Mouse (Mus musculus) adrenal gland, postnatal 0 days (tissue): ENCODE results near the gene Cdk2ap2. TPM values are rescaled to one million over a fixed set of nuclear protein-coding genes. Genes with fewer than 3 reads are reported as not detected.

Experiments
- polyA plus RNA-seq: library from polyadenylated mRNA; unstranded; fragments of >200 nt; fragmentation: Nextera tagmentation; extraction: Ambion mirVana; gene quantifications from 2 replicates; pipeline ENCODE4 v1.2.1, GENCODE M21; 2015

The Cdk2ap2 gene
- polyA plus RNA-seq = 66.6 and 102 TPM in 2 replicates

GRCm38 (mm10) chr19:4096642-4097440 is at the start of gene Cdk2ap2:
Gene Cdk2ap2, plus strand, starts transcription at chr19:4097182.

GRCm38 (mm10) chr19:4059069-4059740 is 37.8 kb upstream of the Cdk2ap2 start, which contains the start of gene Gstp3:
Gene Gstp3, minus strand, starts transcription at chr19:4059569.

GRCm38 (mm10) chr19:4081394-4081793 is 15.6 kb upstream of the Cdk2ap2 start, which contains the start of gene Cabp2:
Gene Cabp2, plus strand, starts transcription at chr19:4081578.

GRCm38 (mm10) chr19:4099837-4100717 is 3.1 kb downstream of the Cdk2ap2 start, which contains the start of gene Pitpnm1:
Gene Pitpnm1, plus strand, starts transcription at chr19:4099998.

GRCm38 (mm10) chr19:4125741-4126696 is 29.0 kb downstream of the Cdk2ap2 start, which contains the start of gene Aip:
Gene Aip, minus strand, starts transcription at chr19:4125858.

GRCm38 (mm10) chr19:4139446-4139845 is 42.5 kb downstream of the Cdk2ap2 start, which contains the start of gene Gpr152:
Gene Gpr152, plus strand, starts transcription at chr19:4139787.

GRCm38 (mm10) chr19:4143759-4144268 is 46.8 kb downstream of the Cdk2ap2 start, which contains the start of gene Cabp4:
Gene Cabp4, minus strand, starts transcription at chr19:4144033.

GRCm38 (mm10) chr19:4148491-4148806 is 51.5 kb downstream of the Cdk2ap2 start, which contains the start of gene Coro1b:
Gene Coro1b, plus strand, starts transcription at chr19:4148619.

Other genes with a start within 250 kb of the Cdk2ap2 start
- 22.5 and 45.6 TPM in 2 replicates for gene Chka, start 245.4 kb upstream of the Cdk2ap2 start, polyA plus RNA-seq
- 25.1 and 40.7 TPM in 2 replicates for gene Tcirg1, start 190.0 kb upstream of the Cdk2ap2 start, polyA plus RNA-seq
- 485 and 531 TPM in 2 replicates for gene Ndufs8, start 184.4 kb upstream of the Cdk2ap2 start, polyA plus RNA-seq
- gene Aldh3b1, start 167.4 kb upstream of the Cdk2ap2 start, polyA plus RNA-seq = 81.3 and 172 TPM in 2 replicates
- gene Unc93b1, start 162.0 kb upstream of the Cdk2ap2 start, polyA plus RNA-seq = 35.9 and 57.3 TPM in 2 replicates
- 0.09 TPM in 1 of 2 replicates, not detected in the other for gene Aldh3b3, start 138.5 kb upstream of the Cdk2ap2 start, polyA plus RNA-seq
- gene Aldh3b2, start 124.9 kb upstream of the Cdk2ap2 start, polyA plus RNA-seq = 0.28 and 0.51 TPM in 2 replicates
- gene Acy3, start 110.6 kb upstream of the Cdk2ap2 start, polyA plus RNA-seq = 19.0 and 38.9 TPM in 2 replicates
- not detected in 2 replicates for gene Tbx10, start 104.4 kb upstream of the Cdk2ap2 start, polyA plus RNA-seq
- gene Nudt8, start 96.6 kb upstream of the Cdk2ap2 start, polyA plus RNA-seq = 47.5 and 51.7 TPM in 2 replicates
- gene Gm49405, start 96.6 kb upstream of the Cdk2ap2 start, polyA plus RNA-seq = 0.63 and 1.1 TPM in 2 replicates
- gene Doc2g, start 93.9 kb upstream of the Cdk2ap2 start, polyA plus RNA-seq = 1.3 and 1.9 TPM in 2 replicates
- 157 and 202 TPM in 2 replicates for gene Ndufv1, start 84.4 kb upstream of the Cdk2ap2 start, polyA plus RNA-seq
- 407 and 489 TPM in 2 replicates for gene Gstp1, start 59.2 kb upstream of the Cdk2ap2 start, polyA plus RNA-seq
- gene Gstp2, start 51.2 kb upstream of the Cdk2ap2 start, polyA plus RNA-seq = 6.0 and 9.7 TPM in 2 replicates
- 3.0 and 3.5 TPM in 2 replicates for gene Gstp3, start 37.6 kb upstream of the Cdk2ap2 start, polyA plus RNA-seq
- gene Cabp2, start 15.6 kb upstream of the Cdk2ap2 start, polyA plus RNA-seq = not detected in 2 replicates
- gene Pitpnm1, start 2.8 kb downstream of the Cdk2ap2 start, polyA plus RNA-seq = 12.9 and 14.0 TPM in 2 replicates
- 78.0 and 102 TPM in 2 replicates for gene Aip, start 28.7 kb downstream of the Cdk2ap2 start, polyA plus RNA-seq
- gene Gpr152, start 42.6 kb downstream of the Cdk2ap2 start, polyA plus RNA-seq = not detected in 2 replicates
- gene Cabp4, start 46.9 kb downstream of the Cdk2ap2 start, polyA plus RNA-seq = 0.03 and 0.06 TPM in 2 replicates
- 169 and 210 TPM in 2 replicates for gene Coro1b, start 51.4 kb downstream of the Cdk2ap2 start, polyA plus RNA-seq
- gene Ptprcap, start 56.4 kb downstream of the Cdk2ap2 start, polyA plus RNA-seq = 2.5 and 4.9 TPM in 2 replicates
- 30.3 and 45.3 TPM in 2 replicates for gene Rps6kb2, start 66.2 kb downstream of the Cdk2ap2 start, polyA plus RNA-seq
- 3.3 and 4.0 TPM in 2 replicates for gene Carns1, start 78.3 kb downstream of the Cdk2ap2 start, polyA plus RNA-seq
- gene Tbc1d10c, start 94.1 kb downstream of the Cdk2ap2 start, polyA plus RNA-seq = 3.2 and 4.0 TPM in 2 replicates
- gene Ppp1ca, start 94.9 kb downstream of the Cdk2ap2 start, polyA plus RNA-seq = 713 and 730 TPM in 2 replicates
- gene Rad9a, start 104.5 kb downstream of the Cdk2ap2 start, polyA plus RNA-seq = 11.1 and 14.0 TPM in 2 replicates
- 3.1 and 4.0 TPM in 2 replicates for gene Clcf1, start 117.1 kb downstream of the Cdk2ap2 start, polyA plus RNA-seq
- gene AC109138.7, start 117.2 kb downstream of the Cdk2ap2 start, polyA plus RNA-seq = not detected in 2 replicates
- 63.7 and 66.1 TPM in 2 replicates for gene Pold4, start 134.7 kb downstream of the Cdk2ap2 start, polyA plus RNA-seq
- gene Ssh3, start 172.0 kb downstream of the Cdk2ap2 start, polyA plus RNA-seq = 10.8 and 19.7 TPM in 2 replicates
- 5.3 and 7.1 TPM in 2 replicates for gene Ankrd13d, start 186.0 kb downstream of the Cdk2ap2 start, polyA plus RNA-seq
- gene Grk2, start 209.0 kb downstream of the Cdk2ap2 start, polyA plus RNA-seq = 11.0 and 11.6 TPM in 2 replicates